Mouse (Mus musculus) intestine, embryonic 16.5 days (tissue): ENCODE results near the gene Gm128. TPM values are rescaled to one million over a fixed set of nuclear protein-coding genes. Genes with fewer than 3 reads are reported as not detected.
A peak's percentile ranks its signal among the peaks of the same experiment; 100 is the strongest.

Source experiments
- ATAC-seq: fragments of 200-750 bp; cut with Nextera tagmentation; 2 replicates; pipeline ENCODE4 v1.8.0; 2017; ENCODE audit warnings: moderate TSS enrichment, moderate library complexity
- H3K27ac ChIP-seq: fragments of 300-500 bp; sonication (generic); 2 replicates; pipeline ENCODE4 v1.5.1; 2014; ENCODE audit warnings: mild to moderate bottlenecking, low read length
- H3K27me3 ChIP-seq: fragments of 300-500 bp; sonication (generic); replicated peaks from 2 replicates; pipeline ENCODE4 v1.6.1; 2014; ENCODE audit warnings: low read length, control low read depth, mixed read lengths; ENCODE audit not compliant: control insufficient read depth, insufficient read depth
- H3K36me3 ChIP-seq: fragments of 300-500 bp; sonication (generic); 2 replicates; pipeline ENCODE4 v1.6.1; 2014; ENCODE audit warnings: low read length, control low read depth; ENCODE audit not compliant: control insufficient read depth, insufficient read depth
- H3K4me1 ChIP-seq: fragments of 300-500 bp; sonication (generic); 2 replicates; pipeline ENCODE4 v1.6.1; 2014; ENCODE audit warnings: low read length, control low read depth, mixed read lengths; ENCODE audit not compliant: control insufficient read depth, insufficient read depth
- H3K4me2 ChIP-seq: fragments of 300-500 bp; sonication (generic); 2 replicates; pipeline ENCODE4 v1.6.1; 2014; ENCODE audit warnings: low read depth, low read length, control low read depth
- H3K4me3 ChIP-seq: fragments of 300-500 bp; sonication (generic); 2 replicates; pipeline ENCODE4 v1.5.1; 2014; ENCODE audit warnings: mild to moderate bottlenecking, low read length
- H3K9ac ChIP-seq: fragments of 300-500 bp; sonication (generic); 2 replicates; pipeline ENCODE4 v1.6.1; 2014; ENCODE audit warnings: low read depth, low read length
- H3K9me3 ChIP-seq: fragments of 300-500 bp; sonication (generic); 2 replicates; pipeline ENCODE4 v1.6.1; 2016; ENCODE audit warnings: low read length, control low read depth; ENCODE audit not compliant: control insufficient read depth
- WGBS: fragments of 180-500 bp; shearing (Covaris S2); extraction: QIAGEN DNeasy Blood & Tissue Kit; methylation state at CpG from one replicate; pipeline ENCODE4 v1.1.7; 2014; 5-methylcytosine and 5-hydroxymethylcytosine counted together
- polyA plus RNA-seq: library from polyadenylated mRNA; unstranded; fragments of >200 nt; fragmentation: Nextera tagmentation; extraction: Ambion mirVana; gene quantifications from 2 replicates; pipeline ENCODE4 v1.2.1, GENCODE M21; 2015

Gm128 gene
- polyA plus RNA-seq, 1 experiment from 2014 or later = 0.17 TPM

- WGBS = under 1% methylated on average over 64 of the region's 64 CpGs
- H3K4me2 ChIP-seq = peak within 1 kb of the TSS; percentile 88
- peak within 1 kb of the TSS; percentile 72 for H3K4me3 ChIP-seq
- H3K4me1 ChIP-seq = peaks cover 25% of the 10 kb centered on the region
- ATAC-seq = peak; percentile 87
- H3K36me3 ChIP-seq = peaks cover 6% of the 10 kb centered on the region; the same call in 1 of the 2 replicates
- H3K27ac ChIP-seq = peak within 1 kb of the TSS; percentile 99
- H3K27me3 ChIP-seq = no peaks in the 10 kb centered on the region
- H3K9me3 ChIP-seq = no peaks in the 10 kb centered on the region
- peak within 1 kb of the TSS; percentile 91 for H3K9ac ChIP-seq
Measured at GRCm38 (mm10) chr3:95228148-95228893, 13.1 kb downstream of the Gm128 start, which contains the start of gene Cdc42se1. TSS of gene Cdc42se1 (plus strand) at chr3:95228732.

DNA sequence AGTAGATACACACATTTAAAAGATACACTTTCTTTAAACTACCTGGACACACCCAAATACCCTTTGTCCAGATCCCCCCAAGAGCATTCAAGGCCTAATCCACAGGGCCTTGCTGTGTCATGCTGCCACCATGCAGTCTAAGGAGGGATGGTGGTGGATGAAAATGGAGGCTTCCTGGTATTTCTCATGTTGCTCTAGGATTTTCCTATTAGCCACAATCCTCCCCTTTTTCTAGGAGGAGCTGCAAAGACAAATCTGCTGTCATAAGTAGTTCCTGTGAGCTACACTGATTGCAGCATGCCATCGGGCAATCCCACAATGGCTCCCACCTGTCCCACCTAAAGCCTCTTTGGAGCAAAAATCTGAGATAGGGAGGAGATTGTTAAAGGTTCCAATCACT, 14.2 kb downstream of the Gm128 start:
- peaks cover 22% of the 10 kb centered on the region for H3K4me1 ChIP-seq
- WGBS = 11% methylated on average over 1 of the region's 1 CpGs
- no peaks in the 10 kb centered on the region for H3K9me3 ChIP-seq
- H3K4me2 ChIP-seq = peak overlapping the region; percentile 88
- H3K27me3 ChIP-seq = no peaks in the 10 kb centered on the region
- peaks cover 6% of the 10 kb centered on the region; the same call in 1 of the 2 replicates for H3K36me3 ChIP-seq
- no peak overlapping the region for H3K27ac ChIP-seq
- peak overlapping the region; percentile 40 for H3K4me3 ChIP-seq
- no peak for ATAC-seq
- peak overlapping the region; percentile 45 for H3K9ac ChIP-seq

DNA sequence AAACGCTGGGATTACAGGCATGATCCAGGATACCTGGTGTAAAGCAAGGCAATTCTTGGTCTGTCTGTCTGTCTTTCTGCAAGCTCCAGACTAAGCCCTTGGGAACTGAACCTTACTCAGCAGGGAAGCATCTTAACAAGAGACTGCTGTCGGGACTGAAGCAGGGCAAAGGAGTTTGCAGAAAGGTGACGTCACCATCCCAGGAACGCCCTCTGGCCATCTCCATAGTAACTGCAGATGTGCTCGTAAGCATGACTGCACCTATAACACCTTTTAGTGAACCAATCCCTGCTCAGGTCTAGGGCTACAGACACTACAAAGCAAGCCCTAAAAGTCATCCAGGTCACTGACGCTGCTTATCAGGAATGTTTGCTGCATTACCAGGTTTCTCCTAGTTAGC, 17.1 kb downstream of the Gm128 start:
- 31% methylated on average over 6 of the region's 6 CpGs for WGBS
- peaks cover 8% of the 10 kb centered on the region; the same call in 1 of the 2 replicates for H3K36me3 ChIP-seq

GRCm38 (mm10) chr3:95223041-95223440, 18.4 kb downstream of the Gm128 start:
- H3K36me3 ChIP-seq = peaks cover 8% of the 10 kb centered on the region; the same call in 1 of the 2 replicates
- H3K4me2 ChIP-seq = no peak overlapping the region
- H3K4me1 ChIP-seq = peaks cover 4% of the 10 kb centered on the region; the same call in 1 of the 2 replicates
- H3K9me3 ChIP-seq = no peaks in the 10 kb centered on the region
- H3K9ac ChIP-seq = no peak overlapping the region
- ATAC-seq = no peak
- H3K27me3 ChIP-seq = no peaks in the 10 kb centered on the region
- H3K4me3 ChIP-seq = no peak overlapping the region
- no peak overlapping the region for H3K27ac ChIP-seq
- 92% methylated on average over 2 of the region's 2 CpGs for WGBS

More for the DNA sequence above, 17.1 kb downstream of the Gm128 start:
- no peak overlapping the region for H3K4me2 ChIP-seq
- ATAC-seq = no peak
- H3K27ac ChIP-seq = no peak overlapping the region
- H3K4me1 ChIP-seq = peaks cover 4% of the 10 kb centered on the region; the same call in 1 of the 2 replicates
- H3K9ac ChIP-seq = 0 out of 2 replicates have a peak overlapping the region, but pooled peaks have one; percentile 19
- H3K27me3 ChIP-seq = no peaks in the 10 kb centered on the region
- no peaks in the 10 kb centered on the region for H3K9me3 ChIP-seq
- H3K4me3 ChIP-seq = no peak overlapping the region

DNA sequence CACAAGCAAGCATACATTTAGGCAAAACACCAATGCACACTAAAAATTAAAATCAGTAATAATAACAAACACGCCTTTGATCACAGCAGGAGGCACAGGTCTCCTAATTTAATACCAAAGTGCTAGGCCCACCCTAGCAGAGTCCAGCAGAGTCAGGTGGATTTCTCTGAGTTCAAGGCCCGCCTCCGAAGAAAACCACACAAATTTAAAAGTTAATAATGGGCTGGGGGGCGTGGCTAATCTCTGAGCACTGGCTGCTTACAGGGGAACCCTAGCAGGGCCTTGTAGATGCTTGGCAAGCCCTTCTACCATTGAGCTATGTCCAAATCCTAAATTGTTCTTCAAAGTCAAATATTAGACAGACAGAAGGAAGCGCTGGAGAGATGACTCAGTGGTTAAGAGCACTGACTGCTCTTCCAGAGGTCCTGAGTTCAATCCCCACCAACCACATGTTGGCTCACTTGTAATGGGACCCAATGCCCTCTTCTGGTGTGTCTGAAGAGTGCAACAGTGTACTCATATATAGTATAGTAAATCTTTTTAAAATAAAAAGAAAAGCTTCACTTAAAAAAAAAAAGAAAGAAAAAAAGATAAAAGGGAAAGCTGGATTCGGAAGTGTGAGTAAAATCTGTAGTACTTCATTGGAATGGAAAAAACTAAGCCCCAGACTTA, 22.8 kb downstream of the Gm128 start:
- WGBS = 78% methylated on average over 6 of the region's 6 CpGs
- peak overlapping the region; percentile 66 for H3K4me3 ChIP-seq
- no peaks in the 10 kb centered on the region for H3K27me3 ChIP-seq
- H3K36me3 ChIP-seq = 0 out of 2 replicates have a peak, but pooled peaks cover 2% of the 10 kb centered on the region
- peaks cover 7% of the 10 kb centered on the region for H3K4me1 ChIP-seq
- no peak for ATAC-seq
- H3K9me3 ChIP-seq = no peaks in the 10 kb centered on the region
- peak overlapping the region; percentile 77 for H3K4me2 ChIP-seq
- H3K9ac ChIP-seq = peak overlapping the region; percentile 88
- H3K27ac ChIP-seq = peak overlapping the region; percentile 99

- H3K4me2 ChIP-seq = peak within 1 kb of the TSS; percentile 77
- H3K27ac ChIP-seq = peak within 1 kb of the TSS; percentile 99
- H3K9me3 ChIP-seq = no peaks in the 10 kb centered on the region
- H3K36me3 ChIP-seq = 0 out of 2 replicates have a peak, but pooled peaks cover 2% of the 10 kb centered on the region
- under 1% methylated on average over 56 of the region's 56 CpGs for WGBS
- ATAC-seq = peak; percentile 90
- H3K4me3 ChIP-seq = peak within 1 kb of the TSS; percentile 66
- H3K4me1 ChIP-seq = peaks cover 7% of the 10 kb centered on the region
- H3K27me3 ChIP-seq = no peaks in the 10 kb centered on the region
- H3K9ac ChIP-seq = peak within 1 kb of the TSS; percentile 88
Measured at GRCm38 (mm10) chr3:95217255-95218134, 23.9 kb downstream of the Gm128 start, which contains the start of gene Gabpb2. TSS of gene Gabpb2 (minus strand) at chr3:95217916.

DNA sequence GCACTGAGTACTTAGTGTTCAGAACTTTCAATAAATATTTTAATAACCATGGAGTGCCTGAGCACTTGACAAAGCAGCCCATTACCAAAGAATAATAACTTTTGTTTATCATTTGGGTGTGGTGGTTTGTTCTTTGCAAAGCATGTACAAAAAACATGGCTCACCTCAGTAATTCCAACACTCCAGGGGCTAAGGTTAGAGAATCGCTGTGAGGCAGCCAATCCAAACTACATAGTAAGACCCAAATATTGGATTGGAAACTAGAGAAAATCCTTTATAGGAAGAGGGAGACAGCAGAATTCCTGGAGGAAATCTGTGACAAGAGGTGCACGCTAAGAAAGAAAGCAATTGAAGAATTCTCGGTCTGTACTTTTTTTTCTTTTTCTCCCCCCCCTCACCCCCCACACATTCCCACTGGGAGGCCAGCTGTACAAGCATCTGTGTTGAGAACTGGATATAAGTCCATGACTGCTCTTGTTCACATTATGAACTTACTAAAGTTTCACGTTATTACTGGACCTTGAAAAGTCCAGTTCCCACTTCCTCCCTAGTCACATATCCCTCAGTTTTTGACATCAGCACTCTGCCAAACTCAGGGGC, 24.6 kb downstream of the Gm128 start:
- H3K27me3 ChIP-seq = no peaks in the 10 kb centered on the region
- H3K4me2 ChIP-seq = peak overlapping the region; percentile 49
- 14% methylated on average over 4 of the region's 4 CpGs for whole genome bisulfite sequencing
- peak overlapping the region; percentile 66 for H3K4me3 ChIP-seq
- H3K9me3 ChIP-seq = no peaks in the 10 kb centered on the region
- H3K9ac ChIP-seq = peak overlapping the region; percentile 88
- peaks cover 7% of the 10 kb centered on the region for H3K4me1 ChIP-seq
- 0 out of 2 replicates have a peak, but pooled peaks cover 2% of the 10 kb centered on the region for H3K36me3 ChIP-seq
- peak overlapping the region; percentile 99 for H3K27ac ChIP-seq
- peak; percentile 54 for ATAC-seq

DNA sequence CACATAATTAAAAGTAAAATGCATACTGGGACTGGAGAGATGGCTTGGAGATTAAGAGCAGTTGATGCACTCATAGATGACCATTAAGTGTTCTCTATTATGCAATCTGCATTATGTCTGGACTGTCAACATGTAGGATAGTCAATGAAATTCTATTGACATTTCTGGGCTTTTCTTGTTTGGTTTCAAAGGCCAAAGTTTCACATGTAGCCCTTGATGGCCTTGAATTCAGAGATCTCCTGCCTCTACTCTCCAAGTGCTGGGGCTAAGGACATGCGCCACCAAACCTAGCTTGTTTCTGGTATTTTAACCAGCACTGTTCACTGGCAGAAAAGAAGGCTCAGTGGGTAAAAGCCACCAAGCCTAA, 27.8 kb downstream of the Gm128 start:
- ATAC-seq = no peak
- no peaks in the 10 kb centered on the region for H3K9me3 ChIP-seq
- no peak overlapping the region for H3K27ac ChIP-seq
- no peak overlapping the region for H3K4me3 ChIP-seq
- no peak overlapping the region for H3K4me2 ChIP-seq
- H3K4me1 ChIP-seq = peaks cover 7% of the 10 kb centered on the region
- WGBS = 91% methylated on average over 1 of the region's 1 CpGs
- no peak overlapping the region for H3K9ac ChIP-seq
- H3K27me3 ChIP-seq = no peaks in the 10 kb centered on the region
- no peaks in the 10 kb centered on the region for H3K36me3 ChIP-seq
